Mouse (Mus musculus) embryo, embryonic 10.5 days (tissue): ENCODE measurements around the gene Metap1d.

ENCODE experiments used
- DNase-seq: peaks from one replicate; pipeline ENCODE4 v3.0.0-alpha.2; 2015; ENCODE audit warnings: low spot score

Metap1d gene

DNA sequence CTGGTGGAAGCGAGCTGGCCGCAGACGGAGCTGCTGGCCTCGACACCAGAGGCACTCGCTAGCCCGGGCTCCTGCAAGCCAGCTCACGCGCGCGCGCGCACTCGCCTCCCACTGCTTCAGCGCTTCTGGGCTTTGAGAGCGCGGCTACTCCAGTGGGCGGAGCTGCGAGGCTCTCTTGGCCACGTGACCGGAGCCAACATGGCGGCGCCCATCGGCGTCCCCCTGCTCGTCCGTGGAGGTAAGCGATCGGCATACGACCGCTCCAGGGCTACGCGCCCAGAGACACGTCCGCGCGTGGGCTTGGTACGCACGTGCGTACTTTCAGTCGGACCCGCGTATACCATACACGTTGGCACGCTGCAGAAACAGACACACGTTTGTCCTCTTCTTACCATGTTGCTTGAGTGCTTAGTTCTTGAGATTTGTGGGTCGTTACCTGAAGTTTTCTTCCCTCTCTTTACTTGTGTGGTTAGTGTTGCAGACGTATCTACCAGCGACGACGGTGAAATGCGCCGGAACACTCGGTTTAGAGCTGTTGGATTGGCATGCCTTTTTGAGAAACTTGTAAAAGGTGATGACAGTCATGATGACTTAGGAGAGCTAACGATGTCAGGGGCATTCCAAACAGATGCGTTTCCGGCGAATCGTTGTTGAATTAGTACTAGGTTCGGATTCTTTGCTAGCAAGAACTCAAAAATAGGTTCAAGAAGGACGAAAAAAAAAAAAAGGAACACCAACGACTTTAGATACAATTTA, at the start of gene Metap1d:
Gene Metap1d, plus strand, starts transcription at position 116 of the 756 bp plus-strand sequence.
- peak; percentile 99 for DNase-seq

- no peak for DNase-seq
Observed at GRCm38 (mm10) chr2:71405613-71406012, 47.5 kb upstream of the Metap1d start.

- peak; percentile 4 for DNase-seq
Observed at GRCm38 (mm10) chr2:71418760-71419280, 34.3 kb upstream of the Metap1d start.

GRCm38 (mm10) chr2:71419408-71419807, 33.7 kb upstream of the Metap1d start:
- DNase-seq, result no peak

- peak; percentile 11 for DNase-seq
Observed at GRCm38 (mm10) chr2:71420895-71421425, 32.1 kb upstream of the Metap1d start.

DNA sequence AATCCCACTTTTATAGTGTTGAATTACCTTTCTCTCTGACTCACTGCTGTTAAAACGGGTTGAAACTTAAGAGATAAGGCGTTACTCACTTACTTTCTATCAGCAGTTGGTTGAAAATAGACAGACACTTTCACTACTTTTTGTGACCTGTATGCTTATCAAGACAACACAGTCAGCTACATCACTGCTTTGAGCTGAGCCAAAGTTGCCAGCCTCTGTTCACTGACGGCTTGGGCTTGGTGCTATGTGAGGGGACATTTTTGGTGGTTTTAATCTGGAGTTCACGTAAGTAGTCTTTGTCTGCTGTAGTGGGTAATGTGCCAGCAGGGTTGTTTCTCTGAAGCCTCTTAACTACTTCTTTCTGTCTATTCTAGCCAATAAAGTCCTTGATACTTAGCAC, 28.5 kb upstream of the Metap1d start:
- no peak for DNase-seq

GRCm38 (mm10) chr2:71435440-71435839, 17.6 kb upstream of the Metap1d start:
- DNase-seq, result no peak

DNA sequence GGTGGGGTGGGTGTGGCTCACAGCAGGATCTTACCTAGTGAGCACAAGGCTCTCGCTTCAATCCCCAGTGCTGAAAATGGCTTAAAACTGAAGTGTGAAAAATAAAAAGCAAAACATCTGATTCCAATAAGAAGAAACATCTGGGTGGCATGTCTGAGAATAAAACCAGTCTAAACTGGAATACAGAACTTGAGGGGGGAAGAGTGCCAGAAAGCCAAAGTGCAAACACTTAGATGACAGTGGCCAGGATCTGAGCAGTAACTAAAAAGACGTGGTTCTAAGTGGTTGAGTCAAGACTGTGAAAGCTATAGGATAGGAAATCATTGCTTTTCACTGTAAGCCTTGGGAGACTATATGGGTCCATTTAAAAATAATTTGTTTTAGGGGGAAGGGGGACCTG, 9.7 kb upstream of the Metap1d start:
- DNase-seq, result no peak

DNA sequence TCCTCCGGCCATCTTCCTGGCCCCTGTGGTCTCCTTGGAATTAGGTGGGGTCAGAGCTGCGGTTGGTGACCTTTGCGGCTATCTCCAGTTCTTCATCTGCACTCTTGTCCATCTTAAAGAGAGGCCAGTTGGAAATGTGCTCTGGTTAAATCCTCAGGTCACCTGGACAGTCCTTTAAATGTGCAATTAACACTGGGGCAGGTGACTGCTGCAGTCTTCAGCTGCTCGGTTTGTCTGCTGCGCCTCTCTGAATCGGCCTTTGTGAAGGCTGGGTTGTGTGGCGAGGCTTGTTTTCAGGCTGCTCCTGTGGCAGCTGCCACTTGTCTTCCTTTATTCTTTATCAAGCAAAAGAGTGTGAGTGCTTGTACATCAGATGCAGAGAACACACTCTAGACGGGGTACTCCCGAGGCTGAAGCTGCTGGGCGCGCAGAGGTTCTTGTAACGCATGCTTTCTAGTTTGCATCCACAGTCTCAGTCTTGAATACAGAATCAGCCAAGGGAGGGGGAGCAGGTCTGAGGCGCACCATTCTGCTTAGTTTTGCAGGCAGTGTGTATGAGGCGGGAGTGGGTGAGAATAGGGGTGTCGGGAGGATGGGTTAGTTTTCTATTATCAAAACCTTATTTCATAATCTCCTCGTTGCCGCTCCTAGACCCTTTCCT, 7.4 kb upstream of the Metap1d start:
- peak; percentile 14 for DNase-seq

GRCm38 (mm10) chr2:71449604-71450003, 3.5 kb upstream of the Metap1d start:
- peak; percentile 37 for DNase-seq

- DNase-seq, result peak; percentile 13
Observed at GRCm38 (mm10) chr2:71451761-71452160, 1.3 kb upstream of the Metap1d start.

- no peak for DNase-seq
Observed at GRCm38 (mm10) chr2:71453917-71454260, 813 bp downstream of the Metap1d start.

DNA sequence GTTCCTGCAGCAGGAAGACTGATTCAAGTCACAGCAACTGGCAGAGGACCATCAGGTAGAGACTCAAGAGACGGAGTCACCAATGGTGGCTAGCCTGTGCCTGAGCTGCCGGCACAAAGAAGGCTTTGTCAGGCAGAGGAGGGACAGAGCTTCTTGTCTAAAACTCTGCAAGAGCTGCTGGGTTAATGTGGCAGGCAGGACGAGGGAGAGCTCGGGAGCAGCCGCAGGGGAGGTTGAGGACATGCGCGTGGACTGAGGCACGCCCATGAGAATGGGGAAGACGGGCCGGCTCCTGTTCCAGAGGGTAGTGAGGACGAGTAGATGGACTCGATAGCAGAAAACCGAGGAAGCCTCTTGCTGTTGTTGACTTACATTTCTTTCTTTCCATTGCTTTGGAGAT, 5.5 kb downstream of the Metap1d start:
- DNase-seq, result no peak

DNA sequence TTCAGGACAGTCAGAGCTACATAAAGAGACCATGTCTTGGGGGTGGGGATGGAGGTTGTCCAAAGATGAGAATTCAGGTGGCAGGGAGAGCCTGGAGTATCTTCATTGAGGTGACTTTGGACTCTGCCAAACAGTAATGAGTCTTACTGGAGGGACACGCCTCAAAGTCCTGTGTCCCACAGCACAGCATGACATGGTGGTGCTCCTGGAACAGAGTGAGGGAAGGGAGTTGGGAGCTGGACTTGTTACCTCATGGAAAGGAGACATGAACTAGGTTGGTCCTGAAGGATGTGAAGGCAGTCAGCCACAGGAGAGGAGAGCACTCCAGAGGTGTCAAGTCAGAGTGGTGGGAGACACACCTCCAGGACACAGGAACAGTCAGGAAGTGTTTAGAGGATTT, 6.6 kb downstream of the Metap1d start:
- no peak for DNase-seq

DNA sequence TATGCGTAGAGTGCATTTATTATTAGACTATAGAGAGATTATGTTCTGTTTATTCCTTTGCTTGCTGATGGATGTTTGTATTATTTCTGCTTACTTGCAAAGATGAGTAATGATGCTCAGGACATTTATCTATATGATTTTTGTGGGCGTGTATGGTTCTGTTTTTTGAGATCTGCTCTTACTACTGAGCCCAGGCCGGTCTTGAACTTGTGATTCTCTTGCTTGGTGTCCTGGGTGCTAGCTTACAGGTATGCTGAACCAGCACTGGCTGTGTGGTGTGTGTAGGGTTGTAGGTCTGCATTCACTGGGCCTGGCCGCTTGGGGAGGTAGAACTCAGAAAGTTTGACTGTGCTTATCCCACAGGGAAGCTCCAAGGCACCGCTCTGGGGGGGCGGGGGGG, 8.1 kb downstream of the Metap1d start:
- DNase-seq, result no peak

DNA sequence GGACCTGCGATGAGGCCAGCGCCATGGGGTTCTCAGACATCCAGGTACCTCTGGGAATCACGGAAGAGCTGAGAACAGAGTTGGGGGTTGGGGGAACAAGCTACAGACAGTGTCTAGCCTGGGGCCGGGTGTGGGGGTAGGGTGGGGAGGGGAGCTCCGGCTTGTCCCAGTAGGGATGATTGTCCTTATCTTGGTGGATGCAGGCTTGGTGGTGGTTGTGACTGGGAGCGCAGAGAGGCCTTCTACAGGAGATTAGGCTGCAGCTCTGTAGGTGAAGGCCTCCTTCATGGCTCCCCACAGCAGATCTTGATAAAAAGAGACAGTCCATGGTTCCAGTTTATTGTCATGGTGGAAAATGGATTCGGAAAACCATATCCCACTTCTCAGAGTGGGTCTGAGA, 8.5 kb downstream of the Metap1d start:
- no peak for DNase-seq

GRCm38 (mm10) chr2:71462066-71462465, 9.0 kb downstream of the Metap1d start:
- DNase-seq, result no peak

GRCm38 (mm10) chr2:71462553-71462952, 9.5 kb downstream of the Metap1d start:
- no peak for DNase-seq

DNA sequence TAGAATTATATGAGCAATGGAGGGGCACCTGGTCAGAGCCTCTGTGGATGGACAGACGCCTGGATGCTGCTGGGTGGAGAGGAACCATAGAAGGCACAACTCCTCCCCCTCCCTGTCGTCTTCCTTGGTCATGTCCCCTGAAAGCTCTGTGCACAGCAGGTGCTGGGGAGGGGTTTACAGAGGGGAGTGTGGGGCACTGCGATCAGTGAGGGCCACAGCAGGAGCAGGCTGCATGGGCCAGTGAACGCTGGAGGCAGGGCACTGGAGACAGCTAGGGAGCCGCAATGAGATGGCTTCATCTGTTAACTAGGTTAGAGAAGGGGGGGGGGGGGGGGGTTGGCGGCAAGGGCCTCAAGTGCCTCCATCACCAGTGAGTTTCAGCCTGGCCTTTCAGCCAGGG, 13.0 kb downstream of the Metap1d start:
- DNase-seq, result no peak

DNA sequence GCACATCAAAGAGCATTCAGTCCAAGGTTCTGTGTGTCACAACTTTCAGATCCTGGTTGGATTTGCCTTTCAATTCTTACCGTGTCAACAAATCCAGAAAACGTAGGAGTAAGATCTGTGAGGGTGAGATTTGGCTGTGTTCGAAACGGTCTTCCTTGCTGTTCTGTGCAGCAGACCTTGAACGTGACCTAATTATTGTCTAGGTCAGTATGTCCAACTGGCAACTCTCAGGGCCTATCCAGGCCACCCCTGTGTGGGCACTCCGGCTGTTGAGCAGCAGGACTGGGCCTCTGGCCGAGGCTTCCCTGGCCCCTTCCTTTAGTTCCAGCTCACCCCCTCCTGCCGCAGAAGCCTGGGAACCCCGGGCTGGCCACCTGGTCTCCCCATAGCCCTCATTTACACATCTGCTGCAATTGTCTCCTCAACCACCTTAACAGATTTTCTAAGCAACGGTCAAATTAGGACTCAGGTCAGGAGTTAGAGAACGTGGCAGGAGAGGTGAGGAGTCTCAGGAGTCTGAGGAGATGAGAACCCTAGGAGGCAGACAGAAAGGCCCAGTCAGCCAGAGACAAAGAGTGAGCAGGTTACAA, 13.9 kb downstream of the Metap1d start:
- DNase-seq, result no peak

- no peak for DNase-seq
Observed at GRCm38 (mm10) chr2:71471094-71471493, 18.0 kb downstream of the Metap1d start.

DNA sequence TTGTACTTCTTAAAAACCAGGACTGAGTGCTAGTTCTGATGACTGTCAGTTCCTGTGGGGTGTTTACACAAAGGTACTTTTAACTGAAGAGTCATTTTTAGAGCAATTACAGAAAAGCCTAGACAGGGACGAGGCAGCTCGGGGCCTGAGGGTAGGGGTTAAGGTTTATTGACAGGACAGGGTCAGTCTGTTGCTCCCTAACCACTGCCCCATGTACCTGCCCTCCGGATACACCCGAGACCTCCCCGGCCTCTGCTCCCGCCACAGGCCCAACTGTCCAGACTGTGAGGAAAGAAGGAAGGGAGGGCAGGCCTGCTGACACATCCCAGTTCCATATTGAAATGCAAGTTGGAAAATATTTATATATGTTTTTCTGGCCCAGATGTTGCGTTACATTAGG, 20.8 kb downstream of the Metap1d start:
- DNase-seq, result peak; percentile 31

- peak; percentile 61 for DNase-seq
Observed at GRCm38 (mm10) chr2:71474345-71474744, 21.3 kb downstream of the Metap1d start.
